Mouse (Mus musculus) adrenal gland, postnatal 25 days (tissue): ENCODE measurements around the gene Pard3b. TPM values are rescaled to one million over a fixed set of nuclear protein-coding genes. Genes with fewer than 3 reads are reported as not detected.

ENCODE experiments used
- DNase-seq: peaks from one replicate; pipeline ENCODE4 v3.0.0; 2021; ENCODE audit warnings: mixed read lengths
- total RNA-seq: library from RNA; stranded (reverse); gene quantifications from 2 replicates; pipeline ENCODE4 v1.2.3, GENCODE M21; 2021

The Pard3b gene
- total RNA-seq, 1 experiment from 2014 or later: 15.7 TPM

DNA sequence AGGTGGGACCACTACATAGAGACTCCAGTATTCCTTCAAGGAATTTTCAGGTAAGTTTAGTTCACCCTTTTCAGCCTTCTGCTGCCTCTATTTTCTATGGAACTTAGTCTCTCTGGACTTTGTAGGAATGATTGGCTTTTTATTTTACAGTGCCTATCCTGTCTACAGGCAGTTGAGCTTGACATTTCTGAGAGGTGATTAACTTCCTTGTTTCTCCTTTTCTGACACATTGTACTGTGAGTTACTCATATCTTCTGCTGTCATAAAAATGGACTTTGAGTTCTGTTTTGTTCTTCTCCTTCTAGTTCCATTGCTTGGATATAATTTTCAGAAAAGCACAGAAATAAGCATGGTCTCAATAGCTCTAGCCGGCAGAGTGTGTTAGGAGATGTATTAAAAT is 112.4 kb downstream of the Pard3b start:
- DNase-seq: no peak

DNA sequence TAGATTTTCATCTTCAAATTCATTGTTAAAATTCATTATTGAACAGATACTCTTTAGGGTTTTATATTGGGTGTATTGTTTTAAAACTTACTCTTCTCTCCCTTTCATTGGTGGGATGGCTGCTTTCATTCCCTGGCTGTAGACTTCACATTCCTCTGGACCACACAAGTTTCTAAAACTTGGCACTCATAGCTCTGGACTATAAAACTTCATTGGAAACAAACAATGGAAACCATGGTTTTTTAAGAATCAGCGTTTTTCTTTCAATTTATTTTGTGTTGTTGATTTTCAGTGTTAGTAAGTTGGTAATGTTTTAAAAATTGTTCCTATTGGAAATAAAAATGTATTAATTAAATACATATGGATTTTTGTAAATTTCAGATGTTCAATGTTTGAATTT is 118.1 kb downstream of the Pard3b start:
- no peak for DNase-seq

DNA sequence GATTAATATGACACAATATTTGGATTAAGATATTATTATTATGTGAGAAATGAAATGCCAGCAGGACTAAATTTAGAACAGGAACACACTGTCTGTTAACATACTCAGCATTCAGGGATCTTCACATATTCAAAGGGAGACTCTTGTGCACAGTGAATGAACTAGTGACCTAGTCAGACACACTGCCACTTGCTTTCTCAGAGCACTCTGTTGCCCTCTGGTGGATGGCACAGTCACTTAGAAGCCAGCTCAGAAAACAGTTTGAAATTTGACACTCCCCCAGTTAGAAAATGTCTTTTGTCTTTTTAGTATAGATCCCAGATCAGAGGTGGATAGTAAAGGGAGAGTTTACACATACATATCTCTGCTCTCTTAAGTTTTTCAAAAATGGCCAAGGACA is 132.6 kb downstream of the Pard3b start:
- DNase-seq: peak; percentile 66

DNA sequence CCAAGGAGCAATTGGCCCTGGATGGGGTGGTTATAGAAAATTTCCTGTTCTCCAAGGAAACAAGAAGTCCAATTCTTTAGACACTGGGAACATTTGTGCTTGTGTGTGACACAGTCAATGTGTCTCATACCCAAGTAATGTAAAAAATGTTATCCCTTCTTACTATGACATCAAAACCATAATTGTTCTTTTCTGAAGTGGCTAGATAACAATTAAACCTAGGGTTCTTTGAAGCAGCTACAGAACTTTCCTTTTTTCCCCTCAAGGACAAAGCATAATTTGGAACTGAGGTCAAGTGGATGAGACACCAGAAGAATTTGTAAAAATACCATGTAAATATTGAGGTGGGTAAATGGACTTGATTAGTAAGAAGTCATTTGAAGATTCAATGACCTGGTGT is 140.1 kb downstream of the Pard3b start:
- DNase-seq: no peak

- DNase-seq: no peak
These were observed 141.3 kb downstream of the Pard3b start for GRCm38 (mm10) chr1:61779906-61780305.

DNA sequence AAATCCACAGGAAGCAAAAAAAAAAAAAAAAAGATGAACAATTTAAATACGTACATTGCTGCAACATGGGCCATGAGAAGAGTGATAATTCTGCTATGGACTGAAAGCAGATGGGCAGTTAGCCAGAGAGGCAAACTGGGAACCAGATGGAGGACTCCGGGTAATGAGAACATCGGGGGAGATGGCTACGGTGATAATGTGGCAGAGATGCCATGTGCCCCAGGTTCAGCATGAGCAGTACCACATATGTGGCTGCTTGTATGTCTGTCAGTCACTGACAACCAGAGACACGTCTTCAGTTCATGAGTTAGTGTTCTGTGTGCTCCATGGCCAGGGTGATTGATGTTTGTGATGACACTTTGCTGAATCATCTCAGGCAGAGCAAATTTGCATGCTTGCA is 157.7 kb downstream of the Pard3b start:
- DNase-seq: no peak

DNA sequence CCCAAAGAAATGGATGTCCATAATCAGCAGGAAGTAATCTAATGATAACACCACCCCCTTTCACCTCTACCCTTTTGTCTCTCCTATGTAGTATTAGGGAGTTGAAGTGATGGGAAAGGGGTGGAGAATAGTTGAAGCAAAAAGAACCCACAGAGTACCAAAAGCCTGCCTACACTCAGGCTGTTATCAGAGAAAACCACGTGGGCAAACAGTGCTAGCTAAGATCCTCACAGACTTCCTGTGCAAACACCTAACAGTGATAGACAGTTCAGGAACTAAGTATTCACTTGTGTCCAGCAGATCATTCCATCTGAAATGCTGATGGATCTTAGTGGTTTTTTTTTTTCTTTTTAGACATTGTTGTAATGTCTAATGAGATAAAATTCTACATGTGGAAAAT is 181.6 kb downstream of the Pard3b start:
- no peak for DNase-seq

DNA sequence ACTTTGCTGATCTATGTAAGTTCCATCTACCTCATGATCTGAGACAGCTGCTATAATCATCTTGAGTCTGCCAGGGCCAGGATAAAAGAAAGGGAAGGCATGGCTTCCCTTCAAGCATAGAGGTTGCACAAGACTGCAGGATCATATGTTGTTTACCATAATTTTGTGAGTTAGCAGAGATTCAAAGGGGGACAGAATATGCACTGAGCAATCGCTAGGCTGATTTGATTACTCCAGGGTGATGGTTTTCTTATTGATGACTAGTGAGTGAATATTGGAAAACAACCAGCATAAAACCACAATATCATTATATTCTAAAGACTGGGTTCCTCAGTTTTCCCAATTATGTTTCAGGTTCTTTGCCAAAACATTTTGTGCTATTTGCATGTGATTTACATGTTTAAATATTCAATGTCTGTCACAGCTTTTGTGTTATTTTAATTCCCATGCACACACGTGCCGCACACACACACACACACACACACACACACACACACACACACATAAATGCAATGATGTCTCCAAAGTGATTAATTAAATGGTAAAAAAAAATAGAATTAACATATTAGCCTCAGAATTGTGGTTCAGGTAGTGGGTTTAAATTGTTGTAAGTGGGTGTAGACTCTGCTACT is 187.1 kb downstream of the Pard3b start:
- DNase-seq: no peak

GRCm38 (mm10) chr1:61837006-61837544 is 198.5 kb downstream of the Pard3b start:
- DNase-seq: no peak

DNA sequence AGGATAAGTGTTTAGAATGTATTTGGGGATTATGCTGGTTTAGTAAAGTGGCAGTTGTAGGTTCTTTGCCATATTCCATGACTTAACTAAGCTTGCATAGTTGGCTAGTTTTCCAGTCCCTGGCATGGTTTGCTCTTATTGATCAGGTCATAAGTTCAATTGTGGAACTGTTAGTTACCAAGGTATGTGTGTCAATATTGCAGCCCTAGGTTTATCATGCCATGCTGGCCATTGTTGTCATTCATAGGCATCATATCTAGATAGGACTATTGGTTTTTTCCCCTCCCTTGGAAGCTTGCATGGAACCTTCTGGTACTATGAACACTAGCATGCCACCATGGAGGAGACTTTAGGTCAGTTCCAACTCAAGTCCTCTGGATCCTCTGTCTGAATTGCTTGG is 208.0 kb downstream of the Pard3b start:
- no peak for DNase-seq

DNA sequence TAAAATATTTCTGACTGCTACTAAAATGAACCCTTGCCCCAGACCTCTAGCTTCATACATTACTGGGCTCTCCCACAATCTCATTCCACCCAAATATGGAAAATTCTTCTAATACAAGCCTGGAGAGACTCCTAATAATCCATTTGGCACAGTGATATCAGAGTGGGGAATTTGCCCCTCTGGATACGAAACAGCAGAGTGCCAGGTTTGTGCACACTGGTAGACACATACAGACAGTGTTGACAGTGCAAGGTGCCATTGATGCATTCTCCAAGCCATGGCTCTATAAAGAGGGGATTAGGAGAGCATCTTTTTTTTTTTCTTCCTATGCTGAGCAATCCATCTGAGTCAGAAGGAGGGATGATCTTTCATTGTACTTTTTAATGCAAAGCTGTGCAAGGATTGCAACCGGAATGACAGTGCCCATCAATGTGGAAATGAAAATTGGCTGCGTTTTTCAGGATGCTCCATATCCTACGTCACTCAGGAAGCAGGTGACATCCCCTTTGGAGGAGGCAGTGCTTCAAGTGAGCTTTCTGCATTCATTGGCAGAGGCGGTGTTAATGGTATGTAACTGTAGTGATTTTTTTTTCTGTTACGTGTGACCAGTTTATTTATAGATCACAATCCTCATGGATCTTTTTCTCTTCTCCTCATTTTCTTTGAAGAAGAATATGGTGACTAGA is 210.5 kb downstream of the Pard3b start:
- DNase-seq: no peak

- no peak for DNase-seq
These were observed 211.8 kb downstream of the Pard3b start for GRCm38 (mm10) chr1:61850471-61850870.

DNA sequence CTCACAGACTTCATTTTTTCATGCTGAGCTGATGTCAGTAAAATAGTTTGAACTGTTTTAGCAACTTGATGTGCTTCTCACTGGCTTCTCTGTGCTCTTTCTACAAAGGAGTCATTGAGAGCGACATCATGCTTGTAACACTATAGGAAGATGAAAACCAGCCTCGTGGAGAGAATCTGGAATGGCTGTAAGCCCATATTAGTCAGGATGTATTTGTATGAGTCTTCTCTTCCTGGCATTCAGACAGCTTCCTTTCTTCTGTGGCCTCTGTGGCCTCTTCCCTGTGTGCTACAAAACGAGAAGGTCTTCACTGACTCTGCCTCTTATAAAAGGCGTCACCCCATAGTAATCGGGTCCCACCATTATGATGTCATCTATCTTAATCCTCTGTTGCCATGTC is 212.6 kb downstream of the Pard3b start:
- no peak for DNase-seq

DNA sequence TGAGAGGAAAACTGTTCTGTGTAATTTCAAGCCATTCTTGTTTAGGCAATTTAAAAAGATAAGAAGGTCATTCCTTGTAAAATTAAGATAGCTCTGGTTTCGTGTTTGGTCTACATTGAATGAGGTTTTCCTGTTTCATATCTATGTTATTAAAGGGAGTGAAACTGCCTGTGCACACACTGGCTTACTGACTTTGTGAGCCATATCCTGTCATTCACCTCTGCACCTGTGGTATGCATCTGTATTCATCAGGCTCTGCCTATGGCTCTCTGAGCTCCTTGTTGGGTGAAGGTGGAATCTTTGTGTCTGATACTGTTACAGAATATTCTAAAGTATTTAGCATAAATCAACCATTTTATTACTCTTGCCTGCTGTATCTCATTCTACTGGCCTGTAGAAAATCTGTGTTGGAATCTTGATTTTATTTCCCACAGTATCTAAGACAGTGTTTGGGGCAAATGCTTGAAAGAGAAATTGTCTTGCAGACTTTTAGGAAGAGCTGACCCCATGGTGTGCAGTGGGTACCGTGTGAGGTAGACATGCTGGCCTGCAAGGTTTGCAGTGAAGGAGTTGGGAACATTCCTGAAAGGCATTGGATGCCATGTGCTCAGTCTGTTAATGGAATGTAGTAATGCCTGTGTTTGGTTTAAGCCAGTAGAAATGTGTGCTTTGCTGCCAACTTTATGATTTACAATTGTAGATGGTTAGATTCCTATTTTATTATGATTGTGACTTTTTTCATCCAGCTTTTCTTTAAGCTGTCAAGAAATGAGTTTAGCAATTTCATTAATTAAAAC is 228.9 kb downstream of the Pard3b start:
- no peak for DNase-seq

DNA sequence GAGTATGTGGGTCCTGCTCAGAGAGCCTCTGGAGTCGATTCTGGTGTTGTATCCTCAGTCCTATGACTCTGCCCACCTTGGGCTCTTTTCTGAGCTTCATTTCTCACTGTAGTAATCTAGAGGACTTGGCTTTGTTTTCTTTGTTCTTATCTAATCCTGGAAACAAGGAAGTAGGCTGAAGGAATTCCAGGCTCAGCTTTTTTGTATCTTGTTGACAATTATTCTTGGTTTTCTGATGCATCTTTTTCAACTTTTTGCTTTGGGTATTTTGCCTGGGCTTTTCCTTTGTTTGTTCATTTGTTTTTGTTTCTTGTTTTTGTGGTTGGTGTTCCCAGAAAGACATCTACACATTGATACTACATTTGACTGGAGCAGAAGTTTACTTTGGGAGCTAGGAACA is 236.3 kb downstream of the Pard3b start:
- DNase-seq: no peak

DNA sequence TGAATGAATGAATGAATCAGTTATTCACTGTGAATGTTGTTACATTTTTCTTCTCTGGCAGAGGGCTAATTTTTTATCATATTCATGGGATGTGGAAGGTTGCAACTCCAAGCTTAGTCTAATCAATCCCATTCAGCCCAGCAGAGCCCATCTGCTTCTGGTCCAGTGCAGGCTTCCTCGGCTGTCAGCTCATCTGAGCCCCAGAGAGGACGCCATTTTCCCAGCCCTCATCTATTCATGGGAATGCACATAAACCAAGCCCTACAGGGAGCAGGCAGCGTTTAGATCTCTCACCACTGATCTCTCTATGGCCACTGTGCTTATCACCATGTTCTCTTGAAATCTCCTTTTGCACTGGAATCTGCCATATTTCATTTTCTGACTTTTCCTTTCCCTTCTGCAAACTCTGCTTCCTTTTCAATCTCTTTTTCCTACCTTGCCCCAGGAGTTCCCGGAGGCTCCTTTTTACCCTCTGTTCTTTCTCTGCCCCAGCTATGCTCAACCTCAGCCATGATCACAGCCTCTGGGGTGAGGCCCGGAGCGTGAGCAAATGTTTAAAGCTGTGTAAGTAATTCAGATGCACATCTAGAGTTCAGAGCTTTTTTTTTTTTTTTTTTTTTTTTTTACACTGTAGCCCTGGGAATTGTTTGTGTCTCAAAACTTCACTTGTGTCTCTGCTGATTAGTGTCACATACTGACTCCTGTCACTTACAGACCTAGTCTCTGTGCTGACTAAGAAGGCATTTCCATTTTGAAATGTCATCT is 241.3 kb downstream of the Pard3b start:
- DNase-seq: no peak

DNA sequence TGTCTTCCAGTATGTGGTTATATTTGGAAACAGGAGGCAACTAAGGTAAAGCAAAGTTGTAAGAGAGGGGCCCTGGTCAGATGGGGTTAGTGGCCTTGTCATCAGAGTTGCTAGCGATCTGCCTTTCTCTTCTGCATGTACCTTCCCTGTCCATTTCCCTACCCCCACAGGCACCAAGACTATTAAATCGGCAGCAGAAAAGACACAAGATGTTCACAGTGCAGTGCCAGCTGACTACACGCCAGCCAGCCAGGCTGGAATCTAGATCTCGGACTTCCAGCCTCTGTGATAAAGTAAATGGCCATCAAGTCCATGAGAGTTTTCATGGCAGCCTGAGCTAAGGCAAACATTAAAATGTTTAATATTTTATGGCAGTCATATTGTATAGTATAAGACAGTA is 257.4 kb downstream of the Pard3b start:
- peak; percentile 7 for DNase-seq

- no peak for DNase-seq
These were observed 264.8 kb downstream of the Pard3b start for GRCm38 (mm10) chr1:61903271-61904007.

- no peak for DNase-seq
These were observed 265.4 kb downstream of the Pard3b start for GRCm38 (mm10) chr1:61904036-61904435.

DNA sequence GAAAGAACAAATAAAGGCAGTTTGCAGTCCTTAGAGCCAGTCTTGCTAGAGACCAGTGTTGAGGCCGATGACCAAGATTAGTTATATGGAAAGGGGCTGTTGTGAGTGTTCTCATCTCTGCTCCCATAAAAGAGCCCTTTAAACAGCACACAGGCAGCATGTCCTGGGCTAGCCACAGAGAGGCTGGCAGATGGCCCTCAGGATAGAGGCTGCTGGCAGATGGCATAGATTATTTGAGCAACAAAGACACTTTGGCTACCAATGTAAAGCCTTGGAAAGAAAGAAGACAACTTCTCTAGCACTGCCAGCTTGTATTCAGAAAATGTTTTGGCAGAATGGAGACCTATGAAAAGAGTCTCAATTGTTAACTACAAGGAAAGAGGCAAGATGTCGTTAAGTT is 274.3 kb downstream of the Pard3b start:
- no peak for DNase-seq

GRCm38 (mm10) chr1:61924958-61925357 is 286.3 kb downstream of the Pard3b start:
- no peak for DNase-seq

GRCm38 (mm10) chr1:61925541-61925940 is 286.9 kb downstream of the Pard3b start:
- DNase-seq: no peak
